Mouse (Mus musculus): ENCODE data around the gene Amdhd1. TPM values are rescaled to one million over a fixed set of nuclear protein-coding genes. Genes with fewer than 3 reads are reported as not detected.
"Not testable (repeated sequence)": the region's sequence is repeated elsewhere in the genome, so short reads cannot be mapped to it uniquely, and the experiment has no call there.

Gene Amdhd1
- polyA plus RNA-seq, 1 experiment from 2014 or later = not detected

DNA sequence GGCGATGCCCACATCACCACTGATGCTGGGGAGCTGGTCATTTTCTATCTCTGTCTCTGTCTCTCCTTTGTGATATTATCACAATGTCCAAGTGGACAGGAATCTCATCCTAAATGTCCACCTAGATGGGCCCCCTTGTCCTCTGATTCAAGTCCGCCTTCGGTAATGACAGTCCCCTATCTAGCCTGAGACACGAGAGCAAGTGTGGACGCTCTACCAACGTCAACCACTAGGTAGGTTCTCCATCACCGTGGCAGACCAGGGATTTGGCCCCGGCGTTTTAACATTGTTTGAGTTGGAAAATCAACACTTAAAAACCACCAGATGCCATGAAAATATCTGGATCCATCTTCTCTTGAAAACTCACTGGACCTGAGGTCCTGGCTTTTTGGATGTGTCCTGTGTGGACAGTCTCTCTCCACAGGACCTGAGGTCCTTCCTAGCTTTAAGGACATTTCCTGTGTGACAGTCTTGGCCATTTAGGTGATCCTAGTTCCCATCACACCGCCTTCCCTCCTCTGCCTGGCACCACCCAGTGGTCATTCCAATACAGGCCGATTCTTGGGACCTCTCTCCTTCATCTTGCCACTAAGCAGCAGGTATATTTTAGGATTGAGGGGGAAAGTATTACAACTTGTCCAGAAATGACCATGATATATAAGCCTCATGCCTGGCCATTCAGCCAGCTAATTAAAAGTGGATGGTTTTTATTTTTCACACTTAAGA is 28.2 kb upstream of the Amdhd1 start:
- H3K4me3 ChIP-seq (ENCODE audit: low read depth, low read length) = no peak overlapping the region
- no peaks in the 10 kb centered on the region for H3K27me3 ChIP-seq (ENCODE audit: control insufficient read depth, insufficient read depth, low read length)
- no peaks in the 10 kb centered on the region for H3K9me3 ChIP-seq (ENCODE audit: control insufficient read depth, low read length)
- no peaks in the 10 kb centered on the region for H3K36me3 ChIP-seq (ENCODE audit: control insufficient read depth, insufficient read depth, low read length)
- whole genome bisulfite sequencing = 92% methylated on average over 11 of the region's 11 CpGs
- no peak overlapping the region for H3K27ac ChIP-seq (ENCODE audit: low read depth, low read length)
- ATAC-seq (ENCODE audit: low read depth) = no peak
- H3K4me1 ChIP-seq (ENCODE audit: control insufficient read depth, insufficient read depth, low read length) = no peaks in the 10 kb centered on the region
- H3K4me2 ChIP-seq (ENCODE audit: low read depth, low read length) = no peak overlapping the region
- H3K9ac ChIP-seq (replicated peaks; ENCODE audit: low read depth, low read length) = no peak overlapping the region

DNA sequence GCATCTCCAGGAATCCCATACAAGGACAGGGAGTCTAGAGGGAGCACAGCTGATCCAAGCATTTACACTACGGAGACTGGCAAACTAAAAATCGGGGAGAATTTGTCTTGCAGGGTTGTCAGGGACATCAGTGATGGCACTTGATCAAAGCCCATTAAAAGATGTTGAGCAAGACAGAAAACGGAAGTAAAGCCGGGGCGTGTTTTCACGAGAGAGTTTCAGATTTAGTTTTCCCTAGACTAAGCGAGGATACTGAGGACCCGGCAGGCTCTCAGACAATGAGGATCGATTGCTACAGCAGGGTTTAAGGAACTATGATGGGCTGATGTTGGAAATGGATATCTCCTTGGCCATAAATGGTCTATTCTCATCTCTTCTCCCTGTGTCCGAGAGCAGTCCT is 27.2 kb upstream of the Amdhd1 start:
- Histone ChIP-seq H3K36me3 (ENCODE audit: control insufficient read depth, insufficient read depth, low read length) (no peaks in the 10 kb centered on the region), H3K27me3 (ENCODE audit: control insufficient read depth, insufficient read depth, low read length) (no peaks in the 10 kb centered on the region), H3K27ac (ENCODE audit: low read depth, low read length) (no peak overlapping the region), H3K9ac (replicated peaks; ENCODE audit: low read depth, low read length) (no peak overlapping the region), H3K4me2 (ENCODE audit: low read depth, low read length) (no peak overlapping the region), H3K4me1 (ENCODE audit: control insufficient read depth, insufficient read depth, low read length) (no peaks in the 10 kb centered on the region), H3K9me3 (ENCODE audit: control insufficient read depth, low read length) (no peaks in the 10 kb centered on the region), H3K4me3 (ENCODE audit: low read depth, low read length) (no peak overlapping the region)
- 87% methylated on average over 10 of the region's 10 CpGs for WGBS
- ATAC-seq (ENCODE audit: low read depth) = no peak

DNA sequence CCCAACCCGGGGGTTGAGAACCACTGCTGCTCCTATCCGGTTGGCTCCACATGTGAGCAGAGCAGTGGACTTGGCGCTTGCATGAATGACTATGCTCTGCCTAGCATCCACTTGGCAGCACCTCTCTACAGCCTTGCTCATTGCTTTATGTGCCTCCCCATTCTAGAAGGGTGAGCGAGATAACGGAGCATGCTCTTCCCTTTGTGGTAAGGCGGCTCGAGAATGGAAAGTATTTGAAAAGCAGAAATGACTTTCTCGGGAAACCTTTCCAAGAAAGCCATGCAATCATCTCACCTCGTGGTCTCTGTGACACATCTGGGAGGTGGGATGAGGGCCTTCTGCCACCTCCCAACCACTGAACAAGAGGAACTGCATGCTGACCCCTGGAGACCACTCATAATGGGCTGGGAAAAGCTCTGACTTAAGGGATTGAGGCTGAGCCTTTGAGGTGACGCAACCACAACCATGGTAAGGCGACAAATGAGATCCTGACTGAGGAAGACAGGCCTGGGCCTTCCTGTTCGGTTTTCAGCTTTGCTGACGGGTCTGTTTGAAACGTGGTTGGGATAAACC is 24.8 kb upstream of the Amdhd1 start:
- WGBS = 89% methylated on average over 14 of the region's 14 CpGs
- Histone ChIP-seq H3K9ac (replicated peaks; ENCODE audit: low read depth, low read length) (no peak overlapping the region), H3K27me3 (ENCODE audit: control insufficient read depth, insufficient read depth, low read length) (no peaks in the 10 kb centered on the region), H3K27ac (ENCODE audit: low read depth, low read length) (no peak overlapping the region), H3K9me3 (ENCODE audit: control insufficient read depth, low read length) (no peaks in the 10 kb centered on the region), H3K36me3 (ENCODE audit: control insufficient read depth, insufficient read depth, low read length) (no peaks in the 10 kb centered on the region), H3K4me3 (ENCODE audit: low read depth, low read length) (no peak overlapping the region), H3K4me1 (ENCODE audit: control insufficient read depth, insufficient read depth, low read length) (no peaks in the 10 kb centered on the region), H3K4me2 (ENCODE audit: low read depth, low read length) (no peak overlapping the region)
- no peak for ATAC-seq (ENCODE audit: low read depth)

DNA sequence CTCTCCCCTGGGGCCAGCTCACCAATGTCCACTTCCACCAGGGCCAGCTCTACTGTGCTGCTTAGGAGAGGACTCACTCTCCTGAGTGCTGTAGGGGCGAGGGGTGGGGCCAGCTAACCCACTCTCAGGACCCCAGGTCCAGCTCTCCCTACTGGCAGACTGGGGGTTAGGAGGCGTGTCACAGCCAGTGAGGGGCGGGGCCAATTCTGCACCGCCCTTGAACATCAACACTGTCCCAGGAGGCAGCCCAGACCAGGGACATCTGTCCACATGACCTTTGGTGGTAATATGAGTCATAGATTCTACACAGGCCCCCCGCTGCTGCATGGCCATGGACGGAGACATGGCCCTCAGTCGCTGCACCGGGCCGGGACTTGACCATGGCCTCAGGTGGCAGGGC is 20.0 kb upstream of the Amdhd1 start:
- H3K9ac ChIP-seq (replicated peaks; ENCODE audit: low read depth, low read length) = no peak overlapping the region
- no peaks in the 10 kb centered on the region for H3K27me3 ChIP-seq (ENCODE audit: control insufficient read depth, insufficient read depth, low read length)
- no peak overlapping the region for H3K4me3 ChIP-seq (ENCODE audit: low read depth, low read length)
- H3K4me1 ChIP-seq (ENCODE audit: control insufficient read depth, insufficient read depth, low read length) = no peaks in the 10 kb centered on the region
- no peak overlapping the region for H3K4me2 ChIP-seq (ENCODE audit: low read depth, low read length)
- H3K27ac ChIP-seq (ENCODE audit: low read depth, low read length) = no peak overlapping the region
- no peaks in the 10 kb centered on the region for H3K9me3 ChIP-seq (ENCODE audit: control insufficient read depth, low read length)
- 51% methylated on average over 9 of the region's 9 CpGs for WGBS
- no peaks in the 10 kb centered on the region for H3K36me3 ChIP-seq (ENCODE audit: control insufficient read depth, insufficient read depth, low read length)
- no peak for ATAC-seq (ENCODE audit: low read depth)

DNA sequence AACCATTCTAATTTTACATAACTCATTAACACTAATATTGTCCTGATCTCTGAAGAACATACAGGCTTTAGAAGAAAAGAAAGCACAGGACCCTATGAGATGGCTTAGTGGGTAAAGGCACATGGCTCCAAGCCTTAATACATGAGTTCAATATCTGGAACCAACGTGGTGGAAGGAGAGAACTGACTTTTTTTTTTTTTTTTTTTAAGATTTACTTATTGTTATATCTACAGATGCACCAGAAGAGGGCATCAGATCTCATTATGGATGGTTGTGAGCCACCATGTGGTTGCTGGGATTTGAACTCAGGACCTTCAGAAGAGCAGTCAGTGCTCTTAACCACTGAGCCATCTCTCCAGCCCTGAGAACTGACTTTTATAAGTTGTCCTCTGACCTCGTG is 18.1 kb upstream of the Amdhd1 start:
- not testable (repeated sequence) for H3K9ac ChIP-seq (replicated peaks; ENCODE audit: low read depth, low read length); H3K4me3 ChIP-seq (ENCODE audit: low read depth, low read length); ATAC-seq (ENCODE audit: low read depth); H3K4me1 ChIP-seq (ENCODE audit: control insufficient read depth, insufficient read depth, low read length); H3K36me3 ChIP-seq (ENCODE audit: control insufficient read depth, insufficient read depth, low read length); H3K4me2 ChIP-seq (ENCODE audit: low read depth, low read length); H3K9me3 ChIP-seq (ENCODE audit: control insufficient read depth, low read length); H3K27ac ChIP-seq (ENCODE audit: low read depth, low read length); H3K27me3 ChIP-seq (ENCODE audit: control insufficient read depth, insufficient read depth, low read length)
- WGBS = 66% methylated on average over 2 of the region's 2 CpGs

DNA sequence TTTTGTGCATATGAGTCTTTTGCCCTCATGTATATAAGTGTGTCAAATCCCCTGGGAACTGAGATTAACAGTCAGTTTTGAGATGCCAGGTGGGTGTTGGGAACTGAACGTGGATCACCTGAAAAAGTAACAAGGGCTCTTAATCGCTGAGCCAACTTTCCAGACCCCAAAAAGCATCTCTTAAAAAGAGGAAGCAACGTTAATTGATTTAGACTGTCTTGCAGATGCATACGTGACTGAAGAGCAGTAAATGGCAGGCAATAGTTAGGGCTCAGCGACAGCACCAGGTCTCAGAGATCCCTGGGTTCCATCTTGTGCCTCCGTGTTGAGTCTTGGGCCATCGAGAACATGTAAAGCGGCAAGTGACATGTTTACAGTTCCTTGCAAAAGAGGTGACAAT is 12.8 kb upstream of the Amdhd1 start:
- no peak overlapping the region for H3K4me2 ChIP-seq (ENCODE audit: low read depth, low read length)
- no peaks in the 10 kb centered on the region for H3K36me3 ChIP-seq (ENCODE audit: control insufficient read depth, insufficient read depth, low read length)
- no peak overlapping the region for H3K4me3 ChIP-seq (ENCODE audit: low read depth, low read length)
- H3K27ac ChIP-seq (ENCODE audit: low read depth, low read length) = no peak overlapping the region
- H3K9ac ChIP-seq (replicated peaks; ENCODE audit: low read depth, low read length) = no peak overlapping the region
- no peaks in the 10 kb centered on the region for H3K4me1 ChIP-seq (ENCODE audit: control insufficient read depth, insufficient read depth, low read length)
- 85% methylated on average over 8 of the region's 8 CpGs for WGBS
- no peak for ATAC-seq (ENCODE audit: low read depth)
- no peaks in the 10 kb centered on the region for H3K27me3 ChIP-seq (ENCODE audit: control insufficient read depth, insufficient read depth, low read length)
- H3K9me3 ChIP-seq (ENCODE audit: control insufficient read depth, low read length) = no peaks in the 10 kb centered on the region

DNA sequence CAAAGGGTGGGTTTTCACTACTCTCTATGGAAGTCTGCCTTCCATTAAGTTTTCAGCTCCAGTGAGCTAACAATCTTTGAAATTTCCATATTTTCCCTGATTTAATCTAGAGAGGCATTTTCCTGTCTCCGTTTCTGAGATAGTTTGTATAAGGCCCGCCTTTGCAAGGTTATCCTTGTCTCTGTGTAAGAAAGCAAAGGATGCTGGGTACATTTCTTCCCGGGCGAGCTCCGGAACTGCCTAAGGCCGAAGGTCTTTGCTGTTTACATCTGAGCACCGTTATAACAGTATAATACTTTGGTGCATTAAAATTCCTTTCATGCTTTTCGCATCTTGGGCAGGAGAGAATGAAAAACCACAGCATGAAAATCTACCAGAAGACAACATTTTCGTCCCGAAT is 10.0 kb upstream of the Amdhd1 start:
- H3K4me2 ChIP-seq (ENCODE audit: low read depth, low read length) = no peak overlapping the region
- no peak overlapping the region for H3K9ac ChIP-seq (replicated peaks; ENCODE audit: low read depth, low read length)

DNA sequence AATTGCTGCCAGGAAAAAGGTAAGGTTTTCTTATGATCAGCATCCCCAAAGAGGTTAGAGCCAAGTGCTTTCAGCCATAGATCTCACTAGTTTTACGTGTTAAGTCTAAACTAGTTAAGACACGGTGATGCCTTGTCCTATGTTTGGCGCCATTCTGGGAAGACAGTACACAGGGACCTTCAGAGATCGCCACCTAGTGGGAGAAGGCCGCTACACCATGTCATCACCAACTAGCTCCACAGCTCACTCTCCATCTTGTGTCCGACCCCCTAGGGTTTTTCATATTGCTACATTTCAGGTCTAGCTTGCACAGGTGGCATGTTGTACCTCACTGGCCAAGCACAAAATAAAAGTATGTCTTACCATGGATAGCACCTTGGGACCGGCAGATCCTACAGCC is 9.2 kb upstream of the Amdhd1 start:
- H3K36me3 ChIP-seq (ENCODE audit: control insufficient read depth, insufficient read depth, low read length) = no peaks in the 10 kb centered on the region
- WGBS = 14% methylated on average over 7 of the region's 7 CpGs
- no peak overlapping the region for H3K27ac ChIP-seq (ENCODE audit: low read depth, low read length)
- no peak overlapping the region for H3K9ac ChIP-seq (replicated peaks; ENCODE audit: low read depth, low read length)
- H3K4me3 ChIP-seq (ENCODE audit: low read depth, low read length) = no peak overlapping the region
- ATAC-seq (ENCODE audit: low read depth) = peak; percentile 83; the same call in 1 of the 2 replicates
- H3K9me3 ChIP-seq (ENCODE audit: control insufficient read depth, low read length) = no peaks in the 10 kb centered on the region
- H3K4me1 ChIP-seq (ENCODE audit: control insufficient read depth, insufficient read depth, low read length) = no peaks in the 10 kb centered on the region
- H3K27me3 ChIP-seq (ENCODE audit: control insufficient read depth, insufficient read depth, low read length) = no peaks in the 10 kb centered on the region
- H3K4me2 ChIP-seq (ENCODE audit: low read depth, low read length) = no peak overlapping the region

More for the DNA sequence above, 10.0 kb upstream of the Amdhd1 start:
- H3K27me3 ChIP-seq (ENCODE audit: control insufficient read depth, insufficient read depth, low read length) = no peaks in the 10 kb centered on the region
- H3K36me3 ChIP-seq (ENCODE audit: control insufficient read depth, insufficient read depth, low read length) = no peaks in the 10 kb centered on the region
- no peaks in the 10 kb centered on the region for H3K9me3 ChIP-seq (ENCODE audit: control insufficient read depth, low read length)
- WGBS = 90% methylated on average over 10 of the region's 10 CpGs
- no peaks in the 10 kb centered on the region for H3K4me1 ChIP-seq (ENCODE audit: control insufficient read depth, insufficient read depth, low read length)
- H3K4me3 ChIP-seq (ENCODE audit: low read depth, low read length) = no peak overlapping the region
- ATAC-seq (ENCODE audit: low read depth) = no peak
- H3K27ac ChIP-seq (ENCODE audit: low read depth, low read length) = no peak overlapping the region

DNA sequence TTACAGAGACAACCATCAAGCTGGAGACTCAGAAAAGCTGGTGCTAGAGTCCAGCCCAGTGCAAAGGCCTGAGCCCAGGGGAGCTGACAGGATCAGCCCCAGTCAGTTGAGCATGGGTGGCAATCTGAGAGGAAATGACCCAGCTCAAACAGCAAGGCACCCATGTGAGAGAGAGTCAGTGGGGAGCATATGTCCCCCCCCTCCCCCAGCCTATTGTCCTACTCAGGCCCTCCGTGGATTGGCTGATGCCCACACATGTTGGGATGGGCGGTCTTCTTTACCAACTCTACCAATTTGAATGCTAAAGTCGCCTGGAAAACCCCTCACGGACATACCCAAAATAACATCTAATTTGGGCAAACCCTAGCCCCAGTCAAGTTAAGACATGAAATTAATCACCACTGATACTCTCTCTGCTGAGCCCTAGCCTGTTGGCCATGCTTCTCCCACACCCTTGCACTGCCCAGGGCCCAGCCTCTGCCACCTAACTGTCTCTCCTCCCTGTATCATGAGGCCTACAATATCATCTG is 8.0 kb upstream of the Amdhd1 start:
- H3K9ac ChIP-seq (replicated peaks; ENCODE audit: low read depth, low read length) = no peak overlapping the region
- H3K4me2 ChIP-seq (ENCODE audit: low read depth, low read length) = no peak overlapping the region
- WGBS = 91% methylated on average over 4 of the region's 4 CpGs
- no peak overlapping the region for H3K4me3 ChIP-seq (ENCODE audit: low read depth, low read length)
- H3K27me3 ChIP-seq (ENCODE audit: control insufficient read depth, insufficient read depth, low read length) = no peaks in the 10 kb centered on the region
- no peaks in the 10 kb centered on the region for H3K4me1 ChIP-seq (ENCODE audit: control insufficient read depth, insufficient read depth, low read length)
- no peak overlapping the region for H3K27ac ChIP-seq (ENCODE audit: low read depth, low read length)
- H3K9me3 ChIP-seq (ENCODE audit: control insufficient read depth, low read length) = no peaks in the 10 kb centered on the region
- no peaks in the 10 kb centered on the region for H3K36me3 ChIP-seq (ENCODE audit: control insufficient read depth, insufficient read depth, low read length)
- ATAC-seq (ENCODE audit: low read depth) = no peak

Measured in neural tube, embryonic 14.5 days (tissue).